Mouse (Mus musculus): ENCODE results near the gene D630045J12Rik. TPM values are rescaled to one million over a fixed set of nuclear protein-coding genes. Genes with fewer than 3 reads are reported as not detected.

The D630045J12Rik gene
- polyA plus RNA-seq, 1 experiment from 2014 or later = 0.80 TPM

DNA sequence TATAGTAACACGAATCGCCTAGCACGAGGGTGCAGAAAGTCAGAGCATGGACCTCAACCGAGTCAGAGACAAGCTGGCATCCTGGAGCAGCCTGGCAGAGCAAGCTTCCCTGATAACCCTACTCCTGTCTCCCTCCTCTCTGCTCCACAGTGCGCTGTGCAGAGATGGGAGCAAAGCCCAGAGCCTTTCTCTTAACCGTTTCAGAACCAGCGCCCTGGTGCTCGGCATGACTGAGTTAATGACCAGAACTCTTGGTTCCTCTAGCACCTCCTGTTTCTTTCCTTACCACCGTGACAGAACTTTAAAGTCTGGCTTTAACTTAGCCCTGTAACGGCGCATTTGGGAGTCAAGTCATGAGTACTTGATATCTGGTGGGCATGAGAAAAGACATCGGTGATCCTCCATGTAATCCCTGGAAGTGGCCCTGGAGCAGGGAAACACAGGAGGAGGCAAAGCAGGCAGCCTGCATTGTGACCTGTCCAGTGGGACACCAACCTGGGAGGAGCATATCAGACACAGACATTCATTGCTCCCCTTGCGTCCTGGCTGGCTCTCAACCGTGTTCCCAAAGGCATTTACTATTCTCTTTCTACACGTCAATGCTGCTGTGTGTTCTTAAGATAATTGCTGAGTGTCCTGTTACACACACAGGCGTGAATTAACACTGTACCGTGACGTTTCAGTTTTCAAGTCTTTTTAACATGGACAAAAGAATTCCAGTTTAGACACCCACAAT is 130.2 kb downstream of the D630045J12Rik start:
- Histone ChIP-seq H3K27ac (no peak overlapping the region), H3K9ac (no peak overlapping the region), H3K4me1 (0 out of 2 replicates have a peak, but pooled peaks cover 11% of the 10 kb centered on the region), H3K4me3 (no peak overlapping the region), H3K36me3 (peaks cover 8% of the 10 kb centered on the region; the same call in 1 of the 2 replicates), H3K9me3 (replicated peaks) (no peaks in the 10 kb centered on the region), H3K27me3 (replicated peaks) (no peaks in the 10 kb centered on the region), H3K4me2 (no peak overlapping the region)
- ATAC-seq = no peak
- WGBS (ENCODE audit: insufficient replicate concordance) = 70% methylated on average over 18 of the region's 18 CpGs

DNA sequence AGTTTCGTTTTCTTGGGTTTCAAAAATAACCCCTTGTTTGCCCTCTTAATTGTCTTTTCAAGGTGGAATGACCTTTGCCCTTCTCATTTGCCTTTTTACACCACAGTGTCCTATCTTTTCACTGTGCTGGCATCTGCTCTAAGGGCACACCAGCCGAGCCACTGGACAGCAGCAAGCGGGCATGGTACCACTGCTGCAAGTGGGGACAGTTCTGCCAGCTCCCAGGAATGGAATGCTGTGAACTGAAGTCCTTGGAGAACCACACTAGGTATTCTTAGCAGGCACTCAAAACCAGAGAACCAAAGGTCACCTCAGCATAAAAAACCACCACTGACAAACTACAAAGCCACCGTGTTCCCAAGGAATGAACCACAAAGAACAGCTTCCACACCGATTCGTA is 131.0 kb downstream of the D630045J12Rik start:
- no peaks in the 10 kb centered on the region for H3K27me3 ChIP-seq (replicated peaks)
- no peak overlapping the region for H3K9ac ChIP-seq
- peaks cover 3% of the 10 kb centered on the region; the same call in 1 of the 2 replicates for H3K36me3 ChIP-seq
- H3K4me3 ChIP-seq = no peak overlapping the region
- H3K4me2 ChIP-seq = no peak overlapping the region
- WGBS (ENCODE audit: insufficient replicate concordance) = 67% methylated on average over 6 of the region's 6 CpGs
- H3K4me1 ChIP-seq = 0 out of 2 replicates have a peak, but pooled peaks cover 11% of the 10 kb centered on the region
- ATAC-seq = no peak
- H3K27ac ChIP-seq = no peak overlapping the region
- H3K9me3 ChIP-seq (replicated peaks) = no peaks in the 10 kb centered on the region

DNA sequence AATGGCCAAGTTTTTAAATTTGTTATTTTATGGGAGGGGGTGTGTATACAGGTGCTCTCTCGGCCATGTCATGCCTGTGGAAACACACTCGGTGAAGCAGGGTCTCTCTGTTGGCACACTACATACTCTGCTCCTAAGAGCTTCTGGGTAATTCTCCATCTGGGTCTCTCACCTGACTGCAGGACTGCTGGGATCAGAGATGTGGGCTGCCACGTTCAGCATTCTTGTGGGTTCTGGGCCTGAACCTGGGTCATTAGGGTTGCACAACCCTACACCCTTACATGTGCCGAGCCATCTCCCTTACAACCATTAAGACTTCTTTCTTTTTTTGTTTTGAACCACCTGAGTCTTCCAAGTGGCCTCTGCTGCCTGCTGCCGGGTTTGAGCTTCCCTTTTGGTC is 132.0 kb downstream of the D630045J12Rik start:
- WGBS (ENCODE audit: insufficient replicate concordance) = 63% methylated on average over 5 of the region's 5 CpGs
- Histone ChIP-seq H3K4me3 (no peak overlapping the region), H3K9me3 (replicated peaks) (no peaks in the 10 kb centered on the region), H3K36me3 (no peaks in the 10 kb centered on the region), H3K27ac (no peak overlapping the region), H3K4me1 (0 out of 2 replicates have a peak, but pooled peaks cover 11% of the 10 kb centered on the region), H3K4me2 (no peak overlapping the region), H3K27me3 (replicated peaks) (no peaks in the 10 kb centered on the region), H3K9ac (no peak overlapping the region)
- no peak for ATAC-seq

DNA sequence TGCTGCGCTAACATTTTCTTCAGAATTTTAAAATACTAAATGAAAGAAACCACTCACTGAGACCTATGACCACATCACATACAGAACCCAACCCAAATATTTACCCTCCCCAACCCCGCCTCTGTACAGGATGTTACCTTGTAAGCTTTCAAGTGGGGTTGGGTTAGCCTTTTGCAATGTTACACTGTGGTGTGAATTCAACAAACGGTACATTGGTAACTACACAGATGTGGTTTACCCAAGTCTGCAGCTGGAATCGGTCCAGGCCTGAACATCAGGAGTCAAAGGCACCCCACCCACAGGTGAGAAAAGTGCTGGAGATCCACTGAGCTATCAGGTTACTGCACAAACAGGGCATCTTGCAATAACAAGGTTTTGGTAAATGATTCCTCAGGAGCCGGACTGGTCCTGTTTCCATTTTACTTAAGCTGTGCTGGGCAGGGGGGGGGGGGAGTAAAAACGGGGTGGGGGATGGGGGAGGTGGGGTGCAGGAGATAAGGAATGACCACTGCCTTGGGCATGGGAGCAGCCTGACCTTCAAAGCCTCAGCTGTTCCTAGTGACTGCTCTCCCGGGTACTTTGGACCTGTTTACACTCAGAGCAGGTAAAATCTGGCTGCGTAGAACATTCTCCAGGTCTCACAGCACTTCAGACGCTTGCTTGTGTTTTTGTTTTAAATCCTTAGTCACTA is 133.0 kb downstream of the D630045J12Rik start:
- peak; percentile 76 for ATAC-seq
- Histone ChIP-seq H3K9me3 (replicated peaks) (no peaks in the 10 kb centered on the region), H3K9ac (no peak overlapping the region), H3K27ac (peak overlapping the region; percentile 27; the same call in 1 of the 2 replicates), H3K4me1 (0 out of 2 replicates have a peak, but pooled peaks cover 5% of the 10 kb centered on the region), H3K27me3 (replicated peaks) (no peaks in the 10 kb centered on the region), H3K36me3 (no peaks in the 10 kb centered on the region), H3K4me2 (no peak overlapping the region), H3K4me3 (no peak overlapping the region)
- 58% methylated on average over 9 of the region's 9 CpGs for WGBS (ENCODE audit: insufficient replicate concordance)

DNA sequence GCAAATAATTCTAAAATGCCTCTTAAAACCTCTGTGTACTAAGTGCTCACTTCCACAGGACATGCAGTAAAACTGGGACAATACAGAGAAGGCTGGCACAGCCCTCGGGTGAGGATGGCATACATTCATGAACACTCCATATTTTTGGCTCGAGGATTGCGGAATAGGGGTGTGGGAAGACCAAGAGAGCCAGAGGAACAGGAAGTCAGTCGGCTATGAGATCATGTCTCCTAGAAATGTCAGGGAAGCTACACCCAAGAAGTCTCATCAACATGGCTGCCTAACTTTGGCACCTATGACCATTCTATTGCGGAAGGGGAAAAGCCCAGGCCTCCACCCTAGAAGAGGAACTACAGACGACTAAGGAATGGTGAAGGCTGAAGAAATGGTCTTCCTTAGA is 135.5 kb downstream of the D630045J12Rik start:
- Histone ChIP-seq H3K9ac (no peak overlapping the region), H3K27ac (no peak overlapping the region), H3K27me3 (replicated peaks) (no peaks in the 10 kb centered on the region), H3K4me1 (0 out of 2 replicates have a peak, but pooled peaks cover 5% of the 10 kb centered on the region), H3K9me3 (replicated peaks) (no peaks in the 10 kb centered on the region), H3K4me2 (no peak overlapping the region), H3K4me3 (no peak overlapping the region), H3K36me3 (no peaks in the 10 kb centered on the region)
- no peak for ATAC-seq
- 65% methylated on average over 6 of the region's 6 CpGs for WGBS (ENCODE audit: insufficient replicate concordance)

DNA sequence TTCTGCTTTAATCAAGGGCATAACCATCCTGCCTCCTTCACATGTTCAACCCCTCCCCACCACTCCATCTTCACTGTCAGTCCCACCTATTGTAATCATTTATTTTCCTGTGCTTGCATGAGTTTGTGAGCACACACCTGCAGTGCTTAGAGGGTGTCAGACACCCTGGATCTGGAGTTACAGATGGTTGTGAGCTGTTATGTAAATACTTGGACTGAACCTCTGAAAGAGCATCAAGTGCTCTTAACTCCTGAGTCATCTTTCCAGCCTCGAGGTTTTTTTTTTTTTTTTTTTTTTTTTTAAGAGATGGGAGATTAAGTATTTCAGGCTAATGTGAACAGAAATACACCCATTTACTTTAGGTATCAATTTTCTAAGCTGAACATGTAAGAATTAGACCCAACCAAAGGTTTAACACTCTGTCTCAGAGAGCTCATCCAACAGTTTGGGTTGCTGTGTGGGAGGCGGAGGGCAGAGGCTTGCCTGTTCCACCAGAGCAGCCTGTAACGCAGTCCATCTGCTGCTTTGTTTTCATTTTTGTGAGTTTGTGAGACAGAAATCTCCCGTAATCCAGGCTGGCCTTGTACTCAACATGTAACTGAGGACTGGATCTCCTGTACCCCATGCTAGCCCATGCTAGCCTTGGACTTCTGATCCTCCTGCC is 137.6 kb downstream of the D630045J12Rik start:
- no peaks in the 10 kb centered on the region for H3K4me1 ChIP-seq
- H3K4me2 ChIP-seq = no peak overlapping the region
- H3K27me3 ChIP-seq (replicated peaks) = no peaks in the 10 kb centered on the region
- no peak overlapping the region for H3K27ac ChIP-seq
- no peaks in the 10 kb centered on the region for H3K9me3 ChIP-seq (replicated peaks)
- 60% methylated on average over 4 of the region's 4 CpGs for WGBS (ENCODE audit: insufficient replicate concordance)
- H3K9ac ChIP-seq = no peak overlapping the region
- no peaks in the 10 kb centered on the region for H3K36me3 ChIP-seq
- no peak overlapping the region for H3K4me3 ChIP-seq
- no peak for ATAC-seq

DNA sequence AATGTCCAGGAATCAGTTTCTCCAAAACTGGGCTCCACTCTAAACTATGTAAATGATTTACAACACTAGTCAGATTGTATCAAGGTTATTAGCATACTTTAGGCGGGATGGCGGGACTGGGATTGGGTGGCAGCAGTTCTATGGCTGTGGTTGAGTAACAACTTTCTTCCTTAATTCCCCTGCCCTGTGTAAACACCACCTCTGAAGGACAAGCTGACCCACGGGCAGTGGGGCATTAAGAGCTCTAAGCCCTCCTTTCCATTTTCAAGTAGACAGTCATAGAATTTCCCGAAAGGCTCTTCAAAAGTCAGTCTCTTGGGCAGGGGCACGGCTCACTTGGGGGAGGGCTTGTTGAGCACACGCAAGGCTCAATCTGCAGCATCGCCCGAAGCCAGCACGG is 142.9 kb downstream of the D630045J12Rik start:
- H3K4me2 ChIP-seq = no peak overlapping the region
- H3K27me3 ChIP-seq (replicated peaks) = peaks cover 16% of the 10 kb centered on the region; the same call in 1 of the 2 replicates
- ATAC-seq = no peak
- H3K4me3 ChIP-seq = no peak overlapping the region
- H3K27ac ChIP-seq = no peak overlapping the region
- WGBS (ENCODE audit: insufficient replicate concordance) = 68% methylated on average over 9 of the region's 9 CpGs
- H3K9ac ChIP-seq = no peak overlapping the region
- H3K4me1 ChIP-seq = no peaks in the 10 kb centered on the region
- no peaks in the 10 kb centered on the region for H3K9me3 ChIP-seq (replicated peaks)
- no peaks in the 10 kb centered on the region for H3K36me3 ChIP-seq

DNA sequence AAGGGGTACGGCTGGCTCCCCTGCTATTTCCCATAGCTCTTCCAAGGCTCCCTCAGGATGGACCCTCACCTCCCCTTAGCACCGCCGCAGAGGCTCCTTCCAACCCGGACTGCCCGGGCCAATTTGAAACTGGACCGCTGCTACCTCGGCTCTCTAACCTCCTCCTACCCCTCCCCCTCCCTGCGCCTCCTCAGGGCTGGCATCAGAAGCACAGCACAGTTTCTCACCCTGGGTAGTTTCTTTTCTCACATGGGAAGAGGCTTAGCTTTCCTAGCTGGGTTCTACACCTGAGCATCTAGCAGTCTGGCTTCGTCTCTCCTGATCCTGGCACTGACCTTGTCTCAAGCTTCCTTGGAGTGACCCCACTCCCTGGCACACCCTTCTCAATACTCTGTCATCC is 143.9 kb downstream of the D630045J12Rik start:
- no peaks in the 10 kb centered on the region for H3K36me3 ChIP-seq
- ATAC-seq = no peak
- H3K9ac ChIP-seq = no peak overlapping the region
- H3K4me1 ChIP-seq = no peaks in the 10 kb centered on the region
- H3K4me2 ChIP-seq = no peak overlapping the region
- no peak overlapping the region for H3K4me3 ChIP-seq
- H3K27me3 ChIP-seq (replicated peaks) = peaks cover 16% of the 10 kb centered on the region; the same call in 1 of the 2 replicates
- WGBS (ENCODE audit: insufficient replicate concordance) = 19% methylated on average over 9 of the region's 9 CpGs
- no peak overlapping the region for H3K27ac ChIP-seq
- no peaks in the 10 kb centered on the region for H3K9me3 ChIP-seq (replicated peaks)

DNA sequence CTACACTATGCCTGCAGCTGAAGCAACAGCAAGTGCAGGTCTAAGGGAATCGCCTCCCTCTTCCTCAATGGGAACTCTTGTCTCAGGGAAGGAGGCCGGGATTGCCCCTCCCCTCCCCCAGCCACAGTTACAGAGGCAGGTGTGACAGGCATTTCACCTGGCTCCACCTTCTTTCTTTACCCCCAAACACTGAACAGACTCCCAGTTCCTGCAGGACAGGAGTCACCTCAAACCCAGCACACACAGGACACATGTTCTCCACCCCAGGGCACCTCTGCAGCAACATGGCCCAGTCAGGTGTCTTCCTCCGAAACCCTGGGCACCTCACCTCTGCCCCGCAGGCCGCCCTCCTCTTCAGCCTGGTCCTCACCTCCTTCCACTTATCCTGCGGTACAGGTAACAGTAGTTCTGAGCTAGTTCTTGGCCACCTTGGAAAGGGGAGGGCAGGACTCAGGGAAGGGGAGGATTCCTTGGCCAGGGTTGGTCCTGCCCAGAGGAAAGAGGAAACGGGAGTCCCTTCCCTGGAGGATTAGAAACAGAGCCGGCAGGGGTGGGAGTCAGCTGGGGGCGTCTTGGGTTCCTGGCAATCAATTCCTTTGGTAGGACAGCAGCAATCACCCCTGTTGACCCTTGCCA is 144.5 kb downstream of the D630045J12Rik start, which contains the start of gene Tmem213:
TSS of gene Tmem213 (plus strand) at position 96 of the 636 bp plus-strand sequence.
- ATAC-seq = no peak
- Histone ChIP-seq H3K27ac (no peak within 1 kb of the TSS), H3K9ac (no peak within 1 kb of the TSS), H3K4me1 (0 out of 2 replicates have a peak, but pooled peaks cover under 1% of the 10 kb centered on the region), H3K9me3 (replicated peaks) (no peaks in the 10 kb centered on the region), H3K27me3 (replicated peaks) (peaks cover 16% of the 10 kb centered on the region; the same call in 1 of the 2 replicates), H3K4me2 (no peak within 1 kb of the TSS), H3K36me3 (no peaks in the 10 kb centered on the region), H3K4me3 (no peak within 1 kb of the TSS)
- 27% methylated on average over 9 of the region's 9 CpGs for WGBS (ENCODE audit: insufficient replicate concordance)

DNA sequence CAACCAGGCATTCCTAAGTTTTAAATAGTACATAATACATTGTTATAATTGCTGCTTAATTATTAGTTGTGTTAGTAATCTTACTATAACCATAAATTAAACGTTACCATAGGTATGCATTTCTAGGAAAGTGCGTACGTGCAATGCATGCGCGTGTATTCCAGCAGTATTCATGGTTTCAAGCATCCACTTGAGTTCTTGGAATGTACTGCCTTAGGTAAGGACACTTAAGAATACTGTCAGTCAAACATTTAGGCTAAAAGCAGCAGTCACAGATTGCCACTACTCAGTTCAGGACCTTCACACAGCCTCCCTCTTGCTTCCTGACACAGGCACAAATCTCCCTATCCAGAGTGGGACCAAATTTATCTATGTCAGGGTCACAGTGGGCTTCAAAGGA is 145.4 kb downstream of the D630045J12Rik start:
- Histone ChIP-seq H3K9ac (no peak overlapping the region), H3K4me2 (no peak overlapping the region), H3K9me3 (replicated peaks) (no peaks in the 10 kb centered on the region), H3K4me3 (no peak overlapping the region), H3K36me3 (no peaks in the 10 kb centered on the region), H3K27ac (no peak overlapping the region), H3K27me3 (replicated peaks) (peaks cover 16% of the 10 kb centered on the region; the same call in 1 of the 2 replicates), H3K4me1 (peaks cover 9% of the 10 kb centered on the region)
- ATAC-seq = no peak
- 92% methylated on average over 5 of the region's 5 CpGs for whole genome bisulfite sequencing (ENCODE audit: insufficient replicate concordance)

DNA sequence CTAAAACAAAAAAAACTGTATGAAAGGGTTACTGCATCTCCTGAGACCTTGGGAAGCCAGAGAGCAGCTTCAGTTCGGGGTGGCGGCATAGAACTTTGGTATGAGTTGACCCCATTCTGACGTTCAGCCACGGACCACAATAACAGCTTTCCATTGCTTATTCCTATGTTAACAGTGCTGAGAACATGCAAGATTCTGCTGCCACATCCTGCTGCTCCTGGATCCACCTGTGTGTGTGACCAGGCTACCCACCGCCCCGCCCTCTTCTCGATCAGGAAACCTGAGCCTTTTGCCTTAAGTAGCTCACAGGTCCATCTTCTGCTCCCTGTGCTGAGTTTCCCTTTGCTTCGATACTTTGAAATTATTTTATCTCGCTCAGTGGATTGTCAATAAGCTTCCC is 147.9 kb downstream of the D630045J12Rik start:
- H3K4me1 ChIP-seq = peaks cover 11% of the 10 kb centered on the region
- H3K36me3 ChIP-seq = no peaks in the 10 kb centered on the region
- peaks cover 14% of the 10 kb centered on the region; the same call in 1 of the 2 replicates for H3K27me3 ChIP-seq (replicated peaks)
- no peak overlapping the region for H3K9ac ChIP-seq
- 77% methylated on average over 9 of the region's 9 CpGs for WGBS (ENCODE audit: insufficient replicate concordance)
- no peak overlapping the region for H3K4me3 ChIP-seq
- H3K4me2 ChIP-seq = no peak overlapping the region
- H3K27ac ChIP-seq = no peak overlapping the region
- no peak for ATAC-seq
- H3K9me3 ChIP-seq (replicated peaks) = no peaks in the 10 kb centered on the region
